Mouse (Mus musculus) myocyte (in vitro differentiated cells): Measurements from ENCODE around the gene Abhd2.

Experiments
- CEBPB ChIP-seq: IDR thresholded peaks from 2 replicates; pipeline ENCODE4 v1.6.1; 2011; ENCODE audit warnings: mild to moderate bottlenecking, moderate library complexity; ENCODE audit not compliant: poor library complexity, insufficient read depth, severe bottlenecking
- MAX ChIP-seq: IDR thresholded peaks from one replicate; pipeline ENCODE4 v1.6.1; 2011; ENCODE audit warnings: low read depth, mild to moderate bottlenecking, control low read depth
- MYOG ChIP-seq, 3 experiments: IDR thresholded peaks; one replicate each; pipeline ENCODE4 v1.6.1; 2011; ENCODE audit warnings: control low read depth in 2 of 3, low read depth in 2 of 3, mild to moderate bottlenecking in 2 of 3; ENCODE audit not compliant: insufficient read length in 2 of 3, control insufficient read depth in 1 of 3, insufficient read depth in 1 of 3
- POLR2A ChIP-seq: IDR thresholded peaks from one replicate; pipeline ENCODE4 v1.6.1; 2011; ENCODE audit warnings: low read depth, mild to moderate bottlenecking, control low read depth, moderate library complexity; ENCODE audit not compliant: insufficient read length
- POLR2AphosphoS2 ChIP-seq: IDR thresholded peaks from one replicate; pipeline ENCODE4 v1.6.1; 2011; ENCODE audit warnings: low read depth, control low read depth; ENCODE audit not compliant: insufficient read length
- TCF12 ChIP-seq: IDR thresholded peaks from one replicate; pipeline ENCODE4 v1.6.1; 2011; ENCODE audit warnings: mild to moderate bottlenecking, control low read depth; ENCODE audit not compliant: poor library complexity, insufficient read depth, severe bottlenecking

DNA sequence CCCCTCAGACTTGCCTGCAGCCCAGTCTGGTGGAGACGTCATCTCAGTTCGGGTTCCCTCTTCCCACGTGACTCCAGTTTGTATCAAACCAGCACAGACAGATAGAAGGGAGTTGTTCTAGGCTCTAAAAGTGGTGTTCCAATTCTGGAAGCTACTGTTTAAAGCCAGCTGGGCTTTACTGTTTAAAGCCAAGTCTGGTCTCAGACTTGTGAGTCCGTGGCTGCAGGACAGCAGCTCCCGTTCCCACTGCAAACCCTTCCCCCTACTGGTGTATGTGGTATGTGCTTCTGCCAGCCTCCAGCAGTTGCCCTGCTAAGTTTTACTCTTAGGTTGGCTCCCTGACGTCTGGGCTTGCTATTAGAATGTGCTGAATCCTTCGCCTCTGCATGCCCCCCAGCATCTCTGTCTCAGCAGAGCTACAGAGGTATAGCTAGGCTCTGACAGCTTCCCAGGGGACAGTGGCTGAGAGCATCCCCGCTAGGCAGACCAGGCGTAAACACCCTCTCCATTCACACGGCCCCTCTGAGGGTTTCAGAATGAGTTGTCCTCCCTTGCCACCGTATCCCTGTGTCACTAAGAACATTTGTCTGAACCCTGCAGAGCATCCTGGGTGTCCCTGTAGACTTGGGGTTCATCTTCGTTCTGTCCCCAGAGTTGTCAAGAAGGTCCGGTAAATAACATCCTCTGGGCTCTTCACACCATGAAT, 74.3 kb downstream of the Abhd2 start:
- TF ChIP-seq CEBPB = no peak
- TF ChIP-seq POLR2A = no peak
- no peak for TF ChIP-seq MAX
- no peak for TF ChIP-seq TCF12
- TF ChIP-seq MYOG (IDR thresholded peaks at IDR 0.05; ENCODE audit: control insufficient read depth in 1 of 3, insufficient read depth in 1 of 3, insufficient read length in 2 of 3, low read depth in 2 of 3) = no peak
- no peak for TF ChIP-seq POLR2AphosphoS2
